Mouse (Mus musculus) c-Kit-positive CD71-positive TER-119-positive erythroid progenitor cells, embryonic 14.5 days (primary cell): Measurements from ENCODE around the gene Jmjd8.
"Not testable (repeated sequence)": the region's sequence is repeated elsewhere in the genome, so short reads cannot be mapped to it uniquely, and the experiment has no call there.

ENCODE experiments used
- DNase-seq: peaks from one replicate; pipeline ENCODE4 v3.0.0-alpha.2; 2013; ENCODE audit warnings: low spot score

Jmjd8 gene

DNA sequence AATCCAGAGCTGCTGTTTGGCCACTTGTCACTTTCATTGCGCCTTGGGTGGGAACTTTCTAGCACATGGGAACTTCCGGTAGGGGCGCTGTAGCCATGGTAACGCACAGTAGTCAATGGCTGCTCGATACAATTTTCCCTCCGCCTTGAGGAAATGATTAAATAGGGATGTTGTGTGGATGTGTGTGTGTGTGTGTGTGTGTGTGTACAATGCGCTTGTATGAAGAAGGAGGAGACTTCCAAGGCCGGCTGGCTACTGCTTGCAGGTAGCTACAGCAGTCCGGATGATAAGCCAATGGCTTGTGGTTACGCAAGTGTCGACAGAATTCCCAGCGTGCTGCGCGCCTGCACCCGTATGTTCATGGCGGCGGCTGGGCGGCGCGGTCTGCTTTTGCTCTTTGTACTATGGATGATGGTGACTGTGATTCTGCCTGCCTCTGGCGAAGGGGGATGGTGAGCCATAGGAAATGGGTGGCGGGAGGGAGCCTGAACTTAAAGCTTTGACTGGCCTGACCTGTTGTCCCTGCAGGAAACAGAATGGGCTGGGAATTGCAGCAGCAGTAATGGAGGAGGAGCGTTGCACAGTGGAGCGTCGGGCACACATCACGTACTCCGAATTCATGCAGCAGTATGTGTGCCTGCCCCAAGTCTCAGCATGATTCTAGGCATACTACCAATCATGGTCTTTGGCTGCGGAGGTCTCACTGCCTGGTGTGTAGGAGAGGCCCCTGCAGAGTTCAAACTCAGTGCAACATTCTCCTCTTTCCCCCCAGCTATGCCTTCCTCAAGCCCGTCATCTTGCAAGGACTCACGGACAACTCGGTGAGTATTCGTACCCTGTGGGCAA, at the start of gene Jmjd8:
Jmjd8 (plus strand) TSS at position 156 of the 846 bp plus-strand sequence.
- peak; percentile 71 for DNase-seq

- no peak for DNase-seq
Observed at GRCm38 (mm10) chr17:25781339-25781738, 47.3 kb upstream of the Jmjd8 start.

DNA sequence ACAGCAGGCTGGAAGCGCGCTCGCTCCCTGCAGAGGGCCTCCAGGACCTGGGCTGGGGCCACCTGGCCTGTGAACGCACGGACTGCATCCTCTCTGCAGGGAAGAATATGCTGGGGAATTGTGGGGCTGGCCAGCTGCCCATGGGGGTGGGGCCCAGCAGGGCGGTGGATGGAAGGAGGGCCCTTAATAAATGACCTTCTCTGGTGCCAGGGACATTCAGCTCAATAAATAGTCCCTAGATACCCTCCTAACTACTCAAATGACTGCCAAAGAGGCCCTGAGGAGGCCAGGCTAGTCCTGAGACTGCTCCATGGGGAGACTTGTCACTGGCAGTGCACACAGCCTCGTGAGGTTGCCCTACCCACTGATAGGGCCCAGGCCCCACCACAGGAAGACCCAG, 45.6 kb upstream of the Jmjd8 start:
- DNase-seq: no peak

DNA sequence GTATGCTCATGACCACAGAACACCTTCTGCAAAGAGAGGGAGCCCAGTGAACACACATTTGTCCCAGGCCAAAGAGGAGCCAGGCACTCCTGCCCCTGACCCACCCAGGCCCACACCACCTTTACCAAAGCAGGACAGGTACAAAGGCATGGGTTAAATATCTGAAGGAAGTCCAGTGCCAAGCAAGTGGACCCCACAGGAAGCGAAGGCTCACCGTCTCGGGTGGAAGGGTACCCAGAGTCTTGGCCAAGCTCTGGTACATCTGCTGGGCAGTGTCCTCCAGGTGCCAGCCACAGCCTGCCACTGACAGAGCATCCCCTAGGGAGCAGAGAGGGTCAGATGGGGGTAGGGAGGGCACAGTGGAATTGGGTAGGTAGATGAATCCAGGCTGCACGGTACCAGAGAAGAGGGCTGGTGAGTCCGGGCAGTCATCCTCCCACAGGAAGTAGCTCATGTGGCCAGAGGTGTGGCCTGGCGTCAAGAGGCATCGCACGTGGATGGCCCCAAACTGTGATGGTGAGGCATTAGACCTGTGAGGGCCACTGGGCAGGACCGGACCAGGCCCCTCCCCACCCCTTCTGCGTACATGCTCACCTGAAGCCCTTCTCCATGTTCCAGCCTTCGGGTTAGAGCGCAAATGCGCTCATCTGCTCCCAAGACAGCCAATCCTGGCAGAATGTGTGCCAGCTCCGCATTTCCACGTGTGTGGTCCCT, 44.6 kb upstream of the Jmjd8 start:
- no peak for DNase-seq

DNA sequence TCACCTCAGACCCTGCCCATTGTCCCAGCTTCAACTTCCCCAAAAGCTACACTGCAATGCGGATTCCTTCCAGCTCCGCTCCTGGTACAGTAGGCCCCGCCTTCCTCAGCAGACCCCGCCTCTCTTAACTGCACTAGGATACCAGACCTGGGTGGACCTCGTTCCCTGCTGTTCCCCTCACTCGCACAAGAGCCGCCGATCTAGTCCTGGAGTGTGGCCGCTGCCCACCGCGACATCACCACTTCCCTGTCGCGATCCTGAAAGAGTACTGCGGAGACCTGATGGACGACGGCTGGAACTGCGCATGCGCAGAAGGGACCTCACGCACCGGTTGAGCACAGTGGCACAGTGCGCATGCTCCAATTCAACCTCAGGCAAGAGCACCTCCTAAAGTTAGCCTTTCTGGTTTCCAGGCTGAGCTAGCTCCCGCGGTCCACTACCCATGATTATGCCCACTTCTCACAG, 43.4 kb upstream of the Jmjd8 start, which contains the start of gene Haghl:
Haghl (minus strand) TSS at position 393 of the 465 bp plus-strand sequence.
- DNase-seq: peak; percentile 96

DNA sequence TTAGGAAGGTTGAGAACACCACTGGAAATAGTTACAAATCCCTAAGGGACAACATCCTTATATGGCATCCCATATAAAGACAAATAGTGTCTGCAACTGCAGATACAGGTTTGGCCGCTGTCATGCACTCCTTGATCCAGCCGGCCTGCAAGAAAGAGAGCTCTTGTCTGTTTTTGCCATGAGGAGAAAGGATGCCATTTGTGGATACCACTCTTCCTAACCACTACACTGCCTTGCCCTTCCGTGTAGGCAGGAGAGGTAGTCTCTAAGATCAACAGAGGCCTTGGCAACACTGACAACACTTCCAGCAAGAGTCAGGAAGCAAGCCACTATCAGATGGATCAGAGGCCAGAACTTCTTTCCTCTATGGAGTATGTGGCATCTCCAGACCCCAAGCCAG, 42.4 kb upstream of the Jmjd8 start, which contains the start of gene Ccdc78:
Ccdc78 (plus strand) TSS at position 301 of the 400 bp plus-strand sequence.
- no peak for DNase-seq

GRCm38 (mm10) chr17:25786781-25787504, 41.7 kb upstream of the Jmjd8 start:
- DNase-seq: no peak

- no peak for DNase-seq
Observed at GRCm38 (mm10) chr17:25791320-25791842, 37.3 kb upstream of the Jmjd8 start.

- DNase-seq: peak; percentile 85
Observed at GRCm38 (mm10) chr17:25791843-25792527, 36.7 kb upstream of the Jmjd8 start.

GRCm38 (mm10) chr17:25792615-25793014, 36.1 kb upstream of the Jmjd8 start, which contains the start of gene Fam173a:
TSS of gene Fam173a (minus strand) at chr17:25792901.
- DNase-seq: peak; percentile 51

- no peak for DNase-seq
Observed at GRCm38 (mm10) chr17:25794197-25794596, 34.5 kb upstream of the Jmjd8 start.

- no peak for DNase-seq
Observed at GRCm38 (mm10) chr17:25794998-25795397, 33.7 kb upstream of the Jmjd8 start.

DNA sequence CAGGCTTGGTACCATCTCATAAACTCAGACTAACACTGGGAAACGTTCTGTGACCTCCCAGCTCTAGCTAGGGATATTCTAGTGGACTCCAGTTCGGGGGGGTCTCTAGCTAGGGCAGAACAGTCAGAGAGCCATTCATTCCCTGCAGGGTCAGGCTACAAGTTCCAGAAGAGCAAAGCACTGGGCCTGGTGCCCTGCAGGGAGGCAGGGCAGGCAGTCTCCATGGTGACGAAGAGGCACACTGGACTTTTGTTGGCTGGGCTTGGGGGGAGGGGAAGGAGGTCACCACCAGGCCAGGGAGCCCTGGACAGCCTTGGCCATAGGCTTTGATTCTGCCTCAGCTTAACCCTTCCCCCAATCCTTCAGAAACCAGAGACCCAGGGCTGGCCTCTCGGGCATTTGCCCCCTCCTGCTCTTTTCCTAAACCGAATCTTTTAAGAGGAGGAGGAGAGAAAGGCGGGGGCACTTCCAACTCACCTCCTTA, 33.0 kb upstream of the Jmjd8 start, which contains the start of gene AC134908.4:
AC134908.4 (minus strand) TSS at position 51 of the 484 bp plus-strand sequence.
- DNase-seq: no peak

- no peak for DNase-seq
Observed at GRCm38 (mm10) chr17:25796211-25796771, 32.4 kb upstream of the Jmjd8 start.

DNA sequence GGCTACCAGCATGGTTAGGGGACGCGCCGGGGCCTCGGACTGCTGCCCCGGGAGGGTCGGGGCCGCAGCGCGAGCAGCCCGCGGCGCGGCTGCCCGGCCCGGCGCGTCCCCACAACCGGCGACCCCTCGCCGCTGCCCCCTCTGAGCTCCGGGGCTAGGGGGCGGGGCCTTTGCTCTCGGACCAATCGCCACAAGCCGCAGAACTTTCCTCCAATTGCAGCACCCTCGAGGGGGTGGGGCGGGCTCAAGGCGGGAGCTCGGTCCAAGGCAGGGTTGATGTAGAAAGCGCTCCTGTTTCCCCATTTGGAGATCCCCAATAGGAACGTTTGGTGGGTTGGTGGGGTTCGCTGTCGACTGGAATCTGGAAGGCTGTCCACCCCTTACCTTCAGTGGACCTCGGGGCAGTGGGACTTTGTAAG, 31.7 kb upstream of the Jmjd8 start, which contains the start of gene Metrn:
Metrn (minus strand) TSS at position 186 of the 419 bp plus-strand sequence.
- peak; percentile 80 for DNase-seq

DNA sequence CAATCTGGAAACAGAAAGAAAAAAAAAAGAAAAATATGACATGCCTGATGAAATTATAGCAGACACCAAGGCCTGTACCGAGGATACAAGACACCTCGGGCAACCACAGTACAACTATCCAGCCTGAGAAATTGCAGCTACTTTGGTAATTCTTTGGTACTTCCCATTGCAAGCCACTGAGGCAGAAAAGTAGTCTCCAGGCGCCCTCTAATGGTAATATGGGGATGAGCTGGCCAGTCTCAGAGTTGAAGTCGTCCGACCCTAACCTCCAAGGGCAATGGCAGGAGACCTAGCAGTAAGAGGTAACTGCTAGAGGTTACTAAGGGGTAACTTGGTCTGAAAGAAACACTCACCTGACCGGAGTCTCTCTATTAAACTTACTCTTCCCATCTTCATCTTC, 27.6 kb upstream of the Jmjd8 start:
- peak; percentile 67 for DNase-seq

DNA sequence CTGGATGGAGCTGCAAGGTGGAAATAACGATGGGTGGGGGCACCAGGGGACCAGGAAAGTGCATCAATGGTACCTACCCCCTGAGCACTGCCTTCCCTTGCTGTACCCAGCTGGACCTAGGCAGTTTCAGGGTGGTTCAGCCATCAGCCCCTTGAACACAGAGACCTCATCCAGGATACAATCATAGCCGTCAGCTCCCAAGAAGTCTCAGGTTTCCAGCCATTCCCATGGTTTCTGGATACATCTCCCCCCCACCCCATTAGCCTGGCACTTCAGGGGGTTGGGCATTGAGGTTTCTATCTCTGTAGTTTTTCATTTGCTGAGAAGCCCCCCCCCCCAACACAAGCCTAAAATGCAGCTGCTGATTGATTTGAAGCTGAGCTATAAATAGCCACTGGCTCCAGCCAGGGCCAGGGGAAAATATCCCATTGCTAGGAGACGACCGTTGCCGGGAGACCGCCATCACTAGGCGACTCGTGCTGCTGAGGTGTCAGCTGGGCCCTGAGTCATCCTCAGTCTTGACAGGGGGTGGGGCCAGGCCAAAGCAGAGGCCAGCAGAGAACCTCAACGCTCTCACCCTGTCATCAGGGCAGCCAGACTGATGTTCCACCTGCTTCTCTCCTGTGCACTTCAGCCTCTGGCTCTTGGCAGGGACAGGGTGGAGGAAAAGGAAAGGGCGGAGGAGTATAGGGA, 25.7 kb upstream of the Jmjd8 start:
- DNase-seq: no peak

DNA sequence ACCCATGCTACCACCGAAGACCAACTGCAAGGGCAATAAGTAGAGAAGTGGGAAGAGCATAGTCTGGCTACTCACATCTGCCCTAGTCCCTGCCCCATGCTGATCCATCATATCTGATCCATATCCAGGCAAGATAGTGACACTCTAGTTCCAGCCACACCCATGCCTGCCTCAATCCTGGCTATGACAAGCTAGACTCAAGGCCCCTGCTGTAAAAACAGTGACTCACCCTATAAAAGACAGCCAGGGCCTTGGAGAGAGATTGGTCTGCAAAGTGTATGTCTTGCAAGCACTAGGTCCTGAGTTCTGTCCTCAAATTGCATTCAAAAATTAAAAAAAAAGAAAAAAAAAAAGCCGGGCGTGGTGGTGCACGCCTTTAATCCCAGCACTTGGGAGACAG, 22.2 kb upstream of the Jmjd8 start:
- no peak for DNase-seq

DNA sequence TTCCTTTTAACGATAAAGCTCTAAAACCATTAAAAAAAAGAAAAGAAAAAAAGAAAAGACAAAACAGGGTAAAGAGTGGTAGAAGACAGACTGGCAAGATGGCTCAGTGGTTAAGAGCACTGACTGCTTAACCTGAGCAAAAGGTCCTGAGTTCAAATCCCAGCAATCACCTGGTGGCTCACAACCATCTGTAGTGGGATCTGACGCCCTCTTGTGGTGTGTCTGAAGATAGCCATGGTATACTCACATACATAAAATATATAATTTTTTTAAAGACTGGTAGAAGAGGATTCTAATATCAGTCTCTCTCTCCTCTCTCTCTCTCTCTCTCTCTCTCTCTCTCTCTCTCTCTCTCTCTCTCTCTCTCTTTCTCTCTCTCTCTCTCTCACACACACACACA, 21.2 kb upstream of the Jmjd8 start:
- not testable (repeated sequence) for DNase-seq

DNA sequence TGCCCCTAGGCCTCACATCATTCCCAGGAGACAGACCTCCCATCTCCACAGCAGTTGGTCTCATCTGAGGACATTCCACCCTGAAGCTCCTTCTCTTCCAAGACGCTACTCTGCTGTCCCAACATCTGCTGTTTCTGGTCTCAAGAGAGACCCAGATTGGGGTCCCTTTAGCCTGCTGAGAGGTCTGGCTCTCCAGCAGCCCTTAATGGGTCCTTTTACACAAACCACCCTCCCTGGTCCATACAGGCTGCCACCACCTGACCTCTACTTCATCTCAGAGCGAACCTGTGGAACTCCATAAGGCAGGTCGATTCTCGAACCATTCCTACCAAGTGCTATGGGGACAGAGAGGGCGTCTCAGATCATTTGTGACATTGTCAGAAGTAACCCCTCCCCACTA, 20.6 kb upstream of the Jmjd8 start:
- DNase-seq: no peak
